Mouse (Mus musculus): ENCODE results near the gene R3hdm2. TPM values are rescaled to one million over a fixed set of nuclear protein-coding genes. Genes with fewer than 3 reads are reported as not detected.

Gene R3hdm2
- polyA plus RNA-seq, 1 experiment from 2014 or later: 40.7 TPM

DNA sequence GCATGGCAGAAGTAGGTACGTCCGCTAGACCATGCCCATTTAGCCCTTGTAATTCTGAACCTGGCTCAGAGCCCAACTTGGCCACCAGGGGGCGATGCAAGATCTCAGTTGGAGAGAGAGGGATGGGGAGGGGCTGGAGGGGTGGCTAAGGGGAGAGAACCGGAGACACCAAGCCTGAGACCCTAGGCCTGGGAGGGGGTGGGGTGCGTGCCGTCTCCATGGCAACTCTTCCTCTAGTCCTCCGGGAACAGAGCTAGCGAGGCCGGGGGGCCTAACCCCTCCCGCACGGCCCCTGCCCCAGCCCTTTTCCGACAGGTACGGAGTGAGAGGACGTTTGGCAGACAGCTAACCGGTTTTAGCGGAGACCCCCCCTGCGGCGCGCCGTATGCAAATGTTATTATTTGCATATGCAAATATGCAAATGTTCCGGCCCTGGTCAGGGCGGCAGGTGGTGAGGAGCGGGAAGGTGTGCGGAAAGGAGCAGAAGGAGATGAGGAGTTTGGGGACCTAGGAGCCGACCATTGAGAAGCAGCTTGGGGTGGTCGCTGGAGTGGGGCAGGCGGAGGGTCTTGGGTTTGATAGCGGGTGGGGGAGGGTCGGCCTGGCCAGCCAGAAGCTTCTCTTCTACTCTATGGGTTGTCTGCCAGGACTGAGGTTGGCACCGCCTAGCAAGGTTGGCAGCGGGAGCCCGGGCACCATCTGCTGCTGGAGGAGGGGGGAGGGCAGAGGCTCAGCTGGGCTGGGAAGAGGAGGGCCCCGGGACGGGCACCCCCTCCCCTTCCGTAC lies 129.1 kb downstream of the R3hdm2 start:
- Histone ChIP-seq H3K4me2 (replicated peaks) (peak overlapping the region; percentile 88), H3K36me3 (no peaks in the 10 kb centered on the region), H3K9me3 (no peaks in the 10 kb centered on the region), H3K4me1 (peaks cover 65% of the 10 kb centered on the region), H3K27ac (replicated peaks) (peak overlapping the region; percentile 95), H3K27me3 (peaks cover 69% of the 10 kb centered on the region), H3K4me3 (peak overlapping the region; percentile 44), H3K9ac (replicated peaks) (peak overlapping the region; percentile 43)
- under 1% methylated on average over 33 of the region's 35 CpGs for WGBS
- ATAC-seq (ENCODE audit: low FRiP score, low read depth): peak; percentile 72

DNA sequence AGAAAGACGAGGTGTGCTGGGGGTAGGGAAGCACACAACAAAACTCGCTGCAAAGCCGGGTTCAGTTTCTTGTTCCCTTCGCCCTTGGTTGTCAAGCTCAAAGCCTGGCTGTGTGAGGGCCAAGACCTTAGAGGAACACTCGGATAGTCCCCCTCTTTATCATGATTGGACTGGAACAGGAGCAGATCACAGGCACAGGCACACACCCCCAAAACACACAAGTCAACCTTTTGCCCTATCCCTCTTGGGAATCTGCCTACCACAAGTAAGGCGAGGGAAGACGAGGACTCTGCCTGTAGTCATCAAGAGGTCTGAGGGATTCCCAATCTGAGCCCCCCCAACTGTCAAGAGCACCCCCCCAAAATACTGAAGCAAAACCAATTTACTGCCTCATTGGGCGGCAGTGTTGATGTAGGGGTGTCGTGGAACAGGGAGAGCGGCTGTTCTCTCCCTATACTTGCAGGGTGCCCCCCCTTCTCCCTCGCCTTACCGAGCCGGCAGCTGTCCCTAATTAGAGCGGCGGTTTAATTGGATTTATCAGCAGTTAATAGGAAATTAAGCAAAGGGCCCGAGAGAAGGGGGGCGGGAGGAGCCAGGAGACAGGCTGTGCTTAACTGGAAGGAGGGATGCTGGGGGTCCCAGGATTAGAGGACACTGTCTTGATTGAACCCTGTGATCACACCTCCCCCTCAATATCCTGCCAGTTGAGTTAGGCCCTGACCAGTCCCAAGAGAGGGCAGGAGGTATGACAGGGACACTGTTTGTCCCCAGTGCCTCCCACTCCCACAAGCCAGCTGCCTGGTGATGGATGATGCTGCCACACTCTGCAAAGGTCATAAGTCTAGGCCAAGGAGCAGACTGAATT lies 129.9 kb downstream of the R3hdm2 start:
- 2% methylated on average over 17 of the region's 17 CpGs for WGBS
- Histone ChIP-seq H3K4me2 (replicated peaks) (peak overlapping the region; percentile 88), H3K36me3 (no peaks in the 10 kb centered on the region), H3K4me1 (peaks cover 73% of the 10 kb centered on the region), H3K9me3 (no peaks in the 10 kb centered on the region), H3K9ac (replicated peaks) (peak overlapping the region; percentile 43; the same call in 1 of the 2 replicates), H3K27ac (replicated peaks) (peak overlapping the region; percentile 95), H3K4me3 (peak overlapping the region; percentile 44), H3K27me3 (peaks cover 78% of the 10 kb centered on the region)
- no peak for ATAC-seq (ENCODE audit: low FRiP score, low read depth)

DNA sequence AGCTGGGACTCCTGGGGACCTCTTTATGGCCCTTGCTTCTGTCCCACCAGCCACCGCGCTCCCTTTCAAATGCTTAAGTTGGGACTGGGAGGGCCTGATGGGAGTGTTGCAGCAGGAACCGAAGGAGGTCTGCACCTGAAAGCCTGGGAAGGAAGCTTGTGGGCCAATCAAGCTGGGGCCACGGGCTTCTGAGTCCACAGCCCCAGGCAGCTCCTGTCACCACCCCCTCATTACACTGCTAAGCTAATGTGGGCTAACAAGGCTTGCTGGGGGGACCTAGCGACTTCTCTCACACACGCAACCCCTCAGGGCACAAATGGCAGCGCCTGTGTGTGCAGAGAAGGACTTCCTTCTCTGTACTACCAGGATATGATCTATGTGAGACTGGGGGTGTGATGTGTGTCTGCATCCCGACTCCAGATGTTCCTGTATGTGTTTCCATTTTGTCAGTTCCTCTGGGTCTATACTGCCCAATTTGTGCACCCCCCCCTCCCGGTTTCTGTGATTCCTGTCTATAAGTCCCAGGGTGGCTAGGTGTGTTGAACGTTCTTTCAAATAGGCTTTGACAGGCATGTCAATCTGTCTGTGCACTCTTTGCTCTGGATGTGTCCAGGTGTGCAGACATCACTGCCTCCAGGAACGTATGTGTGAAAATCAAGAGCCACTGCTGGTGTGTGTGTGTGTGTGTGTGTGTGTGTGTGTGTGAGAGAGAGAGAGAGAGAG lies 130.9 kb downstream of the R3hdm2 start:
- Histone ChIP-seq H3K9me3 (no peaks in the 10 kb centered on the region), H3K4me2 (replicated peaks) (peak overlapping the region; percentile 88), H3K27ac (replicated peaks) (peak overlapping the region; percentile 95), H3K27me3 (peaks cover 88% of the 10 kb centered on the region), H3K9ac (replicated peaks) (peak overlapping the region; percentile 59), H3K36me3 (no peaks in the 10 kb centered on the region), H3K4me1 (peaks cover 83% of the 10 kb centered on the region), H3K4me3 (peak overlapping the region; percentile 49)
- no peak for ATAC-seq (ENCODE audit: low FRiP score, low read depth)
- WGBS: 8% methylated on average over 11 of the region's 11 CpGs

DNA sequence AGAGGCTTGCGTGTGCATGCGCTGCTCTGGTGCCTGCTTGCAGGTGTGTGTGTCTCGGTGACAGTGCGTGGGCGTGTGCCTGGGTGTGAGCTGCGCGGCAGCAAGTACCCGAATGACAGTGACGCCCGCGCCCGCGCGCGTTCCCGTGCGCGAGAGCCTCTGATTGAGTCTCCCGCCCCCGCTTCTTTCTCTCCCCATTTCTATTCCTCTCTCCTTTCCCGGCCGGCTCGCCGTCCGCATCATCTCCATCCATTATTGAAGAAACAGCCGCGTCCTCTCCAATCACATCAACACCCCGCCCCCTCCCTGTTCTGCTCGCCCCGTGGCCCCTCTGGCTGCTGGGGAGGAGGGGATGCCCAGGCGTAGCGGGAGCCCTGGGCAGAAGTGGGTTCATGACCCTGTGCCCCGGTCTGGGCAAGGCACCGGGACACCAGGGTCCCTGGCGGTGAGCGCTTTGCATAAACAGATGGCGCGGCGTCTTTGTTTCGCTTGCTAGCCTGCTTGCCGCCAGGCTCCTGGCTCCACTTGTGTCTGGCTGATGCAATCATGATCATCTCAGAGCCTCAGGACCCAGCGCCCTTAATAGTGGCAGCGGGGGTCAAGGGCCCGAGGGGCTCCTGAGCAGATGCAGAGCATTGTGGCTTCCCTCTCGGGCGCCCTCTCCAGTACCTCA lies 131.6 kb downstream of the R3hdm2 start:
- H3K4me2 ChIP-seq (replicated peaks): peak overlapping the region; percentile 88
- H3K36me3 ChIP-seq: no peaks in the 10 kb centered on the region
- H3K4me3 ChIP-seq: peak overlapping the region; percentile 49
- peaks cover 90% of the 10 kb centered on the region for H3K4me1 ChIP-seq
- peak; percentile 3; the same call in 1 of the 2 replicates for ATAC-seq (ENCODE audit: low FRiP score, low read depth)
- WGBS: under 1% methylated on average over 45 of the region's 46 CpGs
- H3K27me3 ChIP-seq: peaks cover 92% of the 10 kb centered on the region
- H3K9me3 ChIP-seq: no peaks in the 10 kb centered on the region
- H3K9ac ChIP-seq (replicated peaks): peak overlapping the region; percentile 59
- H3K27ac ChIP-seq (replicated peaks): peak overlapping the region; percentile 95

DNA sequence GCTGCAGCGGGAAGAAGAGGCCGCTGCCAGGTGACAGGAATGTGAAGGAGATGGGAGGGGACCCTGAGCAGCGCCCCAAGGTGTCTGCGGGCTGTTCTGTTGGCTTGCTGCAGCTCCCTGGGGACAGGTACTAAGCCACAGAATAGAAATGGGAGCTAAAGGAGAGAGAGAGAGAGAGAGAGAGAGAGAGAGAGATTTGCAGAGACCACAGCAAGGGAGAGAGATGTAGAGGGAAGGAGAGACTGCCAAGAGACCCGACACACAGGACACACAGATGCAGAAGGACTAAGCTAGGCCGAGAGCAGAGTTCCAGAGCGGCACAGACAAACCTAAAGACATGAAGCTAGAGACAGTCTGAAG lies 132.2 kb downstream of the R3hdm2 start:
- Histone ChIP-seq H3K4me1 (peaks cover 95% of the 10 kb centered on the region), H3K27me3 (peaks cover 92% of the 10 kb centered on the region), H3K36me3 (no peaks in the 10 kb centered on the region), H3K4me2 (replicated peaks) (peak overlapping the region; percentile 88), H3K4me3 (peak overlapping the region; percentile 49), H3K9ac (replicated peaks) (peak overlapping the region; percentile 59), H3K9me3 (no peaks in the 10 kb centered on the region), H3K27ac (replicated peaks) (peak overlapping the region; percentile 95)
- WGBS: under 1% methylated on average over 7 of the region's 7 CpGs
- ATAC-seq (ENCODE audit: low FRiP score, low read depth): no peak

DNA sequence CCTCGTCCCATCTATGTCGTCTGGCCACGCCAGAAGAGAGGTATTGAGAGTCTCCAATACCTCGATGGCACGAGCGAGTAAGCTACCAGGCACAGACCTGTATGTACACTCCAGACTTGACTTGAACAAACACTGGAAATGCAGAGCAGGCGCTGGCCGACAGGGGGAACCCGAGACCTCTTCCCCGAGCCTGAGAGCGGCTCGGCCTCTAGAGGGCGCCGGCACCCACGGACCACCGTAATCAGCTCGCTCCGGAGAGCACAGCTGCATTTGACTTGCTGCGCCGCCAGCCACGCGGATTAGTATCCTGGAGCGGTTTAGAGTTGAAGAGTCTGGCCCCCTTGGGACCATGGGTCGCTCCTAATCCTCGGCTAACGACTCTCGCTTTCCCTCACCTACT lies 132.7 kb downstream of the R3hdm2 start:
- peak overlapping the region; percentile 59; the same call in 1 of the 2 replicates for H3K9ac ChIP-seq (replicated peaks)
- H3K36me3 ChIP-seq: peaks cover 4% of the 10 kb centered on the region
- H3K4me1 ChIP-seq: peaks cover 96% of the 10 kb centered on the region
- H3K27me3 ChIP-seq: peaks cover 92% of the 10 kb centered on the region
- peak; percentile 35 for ATAC-seq (ENCODE audit: low FRiP score, low read depth)
- peak overlapping the region; percentile 88 for H3K4me2 ChIP-seq (replicated peaks)
- under 1% methylated on average over 27 of the region's 27 CpGs for WGBS
- H3K4me3 ChIP-seq: peak overlapping the region; percentile 49
- H3K9me3 ChIP-seq: no peaks in the 10 kb centered on the region
- H3K27ac ChIP-seq (replicated peaks): peak overlapping the region; percentile 95

DNA sequence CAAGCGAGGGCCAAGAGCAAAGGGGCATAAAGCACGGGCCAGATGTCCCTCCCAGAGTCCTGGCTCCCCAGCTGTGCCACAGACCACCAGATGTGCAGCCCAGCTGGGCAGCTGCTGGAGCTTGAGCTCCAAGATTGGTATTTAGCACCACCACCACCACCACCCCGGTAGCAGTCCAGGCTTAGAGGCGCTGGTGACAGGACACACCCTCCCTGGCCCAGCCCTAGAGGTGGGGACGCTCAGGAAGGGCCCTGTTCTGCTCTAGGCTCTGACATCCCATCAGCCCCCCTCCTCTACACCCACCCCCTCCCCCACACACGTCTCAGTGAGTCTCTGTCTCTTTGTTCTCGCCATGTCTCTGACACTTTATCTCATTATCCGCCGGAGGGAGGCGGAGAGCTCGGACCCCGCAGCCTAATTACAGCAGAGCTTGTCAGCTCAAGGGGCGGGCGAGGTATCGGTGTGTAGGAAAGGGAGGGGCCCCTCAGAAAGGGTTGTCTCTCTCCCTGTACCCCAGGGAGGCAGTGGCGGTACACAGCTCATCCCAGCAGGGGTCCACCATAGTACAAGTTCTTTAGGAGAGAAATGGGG lies 133.5 kb downstream of the R3hdm2 start:
- Histone ChIP-seq H3K36me3 (peaks cover 11% of the 10 kb centered on the region), H3K27ac (replicated peaks) (peak overlapping the region; percentile 95), H3K4me2 (replicated peaks) (peak overlapping the region; percentile 88), H3K27me3 (peaks cover 92% of the 10 kb centered on the region), H3K4me1 (peaks cover 88% of the 10 kb centered on the region), H3K9ac (replicated peaks) (peak overlapping the region; percentile 41; the same call in 1 of the 2 replicates), H3K4me3 (peak overlapping the region; percentile 19; the same call in 1 of the 2 replicates), H3K9me3 (no peaks in the 10 kb centered on the region)
- 0% methylated on average over 16 of the region's 16 CpGs for WGBS
- peak; percentile 41; the same call in 1 of the 2 replicates for ATAC-seq (ENCODE audit: low FRiP score, low read depth)

DNA sequence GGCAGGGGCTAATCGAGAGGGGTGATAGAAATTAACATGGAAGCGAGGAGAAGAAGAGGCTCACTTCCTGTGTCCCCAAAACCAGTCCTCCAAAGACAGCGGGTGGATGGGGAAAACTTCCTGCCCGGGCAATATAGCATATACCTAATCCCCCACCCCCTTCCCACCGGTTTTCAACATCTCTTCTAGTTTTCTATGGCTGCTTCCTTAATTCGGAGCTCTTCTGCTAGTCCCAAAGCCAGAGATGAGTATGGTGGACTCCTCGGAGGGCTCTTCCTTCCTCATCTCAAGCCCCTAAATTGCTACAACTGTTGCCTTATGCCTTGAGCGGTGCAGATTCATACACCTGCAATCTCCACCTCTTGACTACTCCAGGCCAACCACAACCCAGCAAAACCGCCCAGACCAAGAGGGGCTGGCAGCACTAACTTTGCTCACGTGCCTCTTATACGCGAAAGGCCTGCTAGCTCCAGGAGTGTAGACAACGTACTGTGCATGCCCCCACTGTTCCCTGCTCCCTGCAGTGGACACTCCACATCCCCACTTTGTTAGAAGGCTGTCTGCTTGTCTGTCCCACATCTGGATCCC lies 134.1 kb downstream of the R3hdm2 start:
- 12% methylated on average over 13 of the region's 13 CpGs for whole genome bisulfite sequencing
- Histone ChIP-seq H3K9me3 (no peaks in the 10 kb centered on the region), H3K27me3 (peaks cover 96% of the 10 kb centered on the region), H3K27ac (replicated peaks) (peak overlapping the region; percentile 95), H3K4me2 (replicated peaks) (peak overlapping the region; percentile 88), H3K4me1 (peaks cover 83% of the 10 kb centered on the region), H3K4me3 (peak overlapping the region; percentile 19; the same call in 1 of the 2 replicates), H3K36me3 (peaks cover 16% of the 10 kb centered on the region), H3K9ac (replicated peaks) (peak overlapping the region; percentile 41; the same call in 1 of the 2 replicates)
- ATAC-seq (ENCODE audit: low FRiP score, low read depth): no peak

DNA sequence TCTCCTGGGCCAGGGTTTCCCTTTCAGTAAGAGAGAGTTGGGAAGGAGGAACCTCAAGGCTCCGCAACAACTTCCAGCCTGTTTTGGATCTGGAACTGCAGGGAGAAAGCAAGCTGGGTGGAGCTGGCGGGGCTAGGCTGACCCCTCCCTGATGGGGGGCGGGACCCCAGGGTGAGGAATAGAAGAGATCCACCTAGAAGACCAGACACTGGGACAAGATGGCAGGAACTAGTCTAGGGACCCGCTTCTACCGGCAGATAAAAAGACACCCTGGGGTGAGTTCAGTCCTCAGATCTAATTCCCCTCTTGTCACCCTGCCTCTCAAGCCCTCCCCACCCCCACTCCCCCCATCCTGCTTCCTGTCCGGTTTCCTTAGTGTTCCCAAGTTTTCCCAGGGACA lies 134.6 kb downstream of the R3hdm2 start, which contains the start of gene Ndufa4l2:
Gene Ndufa4l2 (plus strand): TSS at position 204 of the 400 bp plus-strand sequence.
- 8% methylated on average over 6 of the region's 6 CpGs for WGBS
- H3K9ac ChIP-seq (replicated peaks): peak within 1 kb of the TSS; percentile 41; the same call in 1 of the 2 replicates

DNA sequence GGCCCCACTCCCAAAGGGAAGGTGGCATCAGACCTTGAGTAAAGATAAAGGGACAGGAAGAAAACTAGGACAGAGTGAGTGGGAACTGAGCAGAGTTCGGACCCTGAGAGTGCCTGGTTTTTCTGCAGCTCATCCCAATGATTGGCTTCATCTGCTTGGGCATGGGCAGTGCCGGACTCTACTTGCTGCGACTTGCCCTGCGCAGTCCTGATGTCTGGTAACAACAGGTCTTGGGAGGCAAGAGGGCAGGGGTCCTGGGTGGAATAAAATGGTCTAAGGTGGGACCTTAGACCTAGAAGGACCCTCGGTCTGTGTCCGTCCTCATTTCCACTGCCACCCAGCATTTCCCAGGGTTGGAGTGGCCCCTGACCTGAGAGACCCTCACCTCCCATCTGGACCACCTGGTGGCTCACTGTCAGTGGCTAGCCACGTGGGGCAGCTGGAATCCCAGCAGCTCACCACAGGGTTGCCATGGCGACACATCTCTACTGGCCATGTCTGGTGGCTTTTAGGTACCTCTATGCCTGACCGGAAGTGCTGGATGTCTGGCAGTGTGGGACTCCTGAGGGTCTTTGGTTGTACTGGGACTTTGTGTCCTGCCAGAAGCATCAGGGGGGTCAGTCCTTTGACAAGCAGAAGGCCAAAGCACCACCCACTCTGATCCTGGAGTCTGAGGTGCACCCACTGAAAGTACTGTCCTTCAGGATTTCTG lies 135.3 kb downstream of the R3hdm2 start:
- Histone ChIP-seq H3K27me3 (peaks cover 92% of the 10 kb centered on the region), H3K4me3 (no peak overlapping the region), H3K9me3 (0 out of 2 replicates have a peak, but pooled peaks cover 3% of the 10 kb centered on the region), H3K4me1 (peaks cover 71% of the 10 kb centered on the region), H3K36me3 (peaks cover 25% of the 10 kb centered on the region), H3K27ac (replicated peaks) (no peak overlapping the region), H3K9ac (replicated peaks) (no peak overlapping the region), H3K4me2 (replicated peaks) (no peak overlapping the region)
- 20% methylated on average over 9 of the region's 9 CpGs for WGBS
- no peak for ATAC-seq (ENCODE audit: low FRiP score, low read depth)

More for the DNA sequence above, 134.6 kb downstream of the R3hdm2 start, which contains the start of gene Ndufa4l2:
- no peak for ATAC-seq (ENCODE audit: low FRiP score, low read depth)
- Histone ChIP-seq H3K9me3 (0 out of 2 replicates have a peak, but pooled peaks cover under 1% of the 10 kb centered on the region), H3K36me3 (peaks cover 20% of the 10 kb centered on the region), H3K27ac (replicated peaks) (peak within 1 kb of the TSS; percentile 95), H3K4me3 (peak within 1 kb of the TSS; percentile 19; the same call in 1 of the 2 replicates), H3K27me3 (peaks cover 92% of the 10 kb centered on the region), H3K4me1 (peaks cover 78% of the 10 kb centered on the region), H3K4me2 (replicated peaks) (peak within 1 kb of the TSS; percentile 88)
